ENCODE assay signal across 8 mouse cellular contexts in genomic region chr6:85961101-85962091, GRCm38 (mm10). TPM values are rescaled to one million over a fixed set of nuclear protein-coding genes. Genes with fewer than 3 reads are reported as not detected.
A peak's percentile ranks its signal among the peaks of the same experiment; 100 is the strongest.
DNase-seq lines count a peak whose midpoint lies in the region; ATAC-seq and TF ChIP-seq lines count a peak whose summit lies in the region.

Gene Dusp11, minus strand, starts transcription at chr6:85961667.

- H3K4me1 ChIP-seq in forebrain, embryonic 10.5 days, result peaks cover 16% of the 10 kb centered on the region
- peaks cover 14% of the 10 kb centered on the region for H3K4me1 ChIP-seq in heart, embryonic 15.5 days (replicated peaks)
- H3K4me1 ChIP-seq in liver, embryonic 14.5 days (replicated peaks; ENCODE audit: control insufficient read depth in 2 of 2, insufficient read depth in 2 of 2, low read length in 1 of 2), result peaks cover 4 to 6% of the 10 kb centered on the region in 2 experiments; a peak in 3 of 4 replicates
- H3K4me1 ChIP-seq in neural tube, embryonic 11.5 days (ENCODE audit: control insufficient read depth, insufficient read depth, low read length), result peaks cover 3% of the 10 kb centered on the region; the same call in 1 of the 2 replicates
- H3K4me1 ChIP-seq in stomach, postnatal 0 days (replicated peaks; ENCODE audit: control insufficient read depth, insufficient read depth), result peaks cover 4% of the 10 kb centered on the region; the same call in 1 of the 2 replicates

- peak within 1 kb of the TSS; percentile 92 for H3K4me3 ChIP-seq in forebrain, embryonic 10.5 days
- H3K4me3 ChIP-seq in heart, embryonic 15.5 days, result peak within 1 kb of the TSS; percentile 72
- H3K4me3 ChIP-seq in liver, embryonic 14.5 days (ENCODE audit: insufficient read depth in 1 of 2, low read depth in 2 of 2, low read length in 2 of 2), result peak within 1 kb of the TSS; percentile 64 to 80
- peak within 1 kb of the TSS; percentile 83 for H3K4me3 ChIP-seq in neural tube, embryonic 11.5 days (ENCODE audit: low read depth, low read length)
- peak within 1 kb of the TSS; percentile 85 for H3K4me3 ChIP-seq in stomach, postnatal 0 days (ENCODE audit: low read depth, low read length)

- H3K27me3 ChIP-seq in forebrain, embryonic 10.5 days (ENCODE audit: poor library complexity, severe bottlenecking), result no peaks in the 10 kb centered on the region
- no peaks in the 10 kb centered on the region for H3K27me3 ChIP-seq in heart, embryonic 15.5 days
- no peaks in the 10 kb centered on the region for H3K27me3 ChIP-seq in liver, embryonic 14.5 days (ENCODE audit: control insufficient read depth, insufficient read depth, low read length)
- no peaks in the 10 kb centered on the region for H3K27me3 ChIP-seq in neural tube, embryonic 11.5 days (ENCODE audit: control insufficient read depth, insufficient read depth, low read length)
- no peaks in the 10 kb centered on the region for H3K27me3 ChIP-seq in stomach, postnatal 0 days (ENCODE audit: control insufficient read depth, insufficient read depth, low read length)

- TF ChIP-seq CTCF in liver, embryonic 14.5 days (IDR thresholded peaks at IDR 0.05; ENCODE audit: low read depth), result 0 out of 2 replicates have a peak, but pooled peaks have one; percentile 23
- peak; percentile 1; the same call in 1 of the 2 replicates for TF ChIP-seq CTCF in stomach, postnatal 0 days (IDR thresholded peaks at IDR 0.05; ENCODE audit: low read depth)

- peak; percentile 79 for DNase-seq in c-Kit-negative CD71-positive TER-119-positive erythroid progenitor cells, embryonic 14.5 days (ENCODE audit: low read depth, low spot score)
- peak; percentile 93 for DNase-seq in forebrain, embryonic 10.5 days (ENCODE audit: extremely low spot score, low spot score)
- peak; percentile 91 to 95 for DNase-seq in kidney, postnatal 25 days
- DNase-seq in liver, embryonic 14.5 days (ENCODE audit: low read depth in 3 of 3, low spot score in 3 of 3), result peak; percentile 78 to 85 (median 79)
- peak; percentile 95 for DNase-seq in neural tube, embryonic 11.5 days (ENCODE audit: low spot score)
- peak; percentile 92 for DNase-seq in stomach, postnatal 0 days (ENCODE audit: low spot score)

- WGBS in forebrain, embryonic 10.5 days, result under 1% methylated on average over 70 of the region's 70 CpGs
- WGBS in heart, embryonic 15.5 days, result under 1% methylated on average over 70 of the region's 70 CpGs
- under 1% methylated on average over 70 of the region's 70 CpGs for WGBS in liver, embryonic 14.5 days (ENCODE audit: insufficient replicate concordance)
- under 1% methylated on average over 70 of the region's 70 CpGs for WGBS in neural tube, embryonic 11.5 days
- under 1% methylated on average over 70 of the region's 70 CpGs for WGBS in stomach, postnatal 0 days

- no peak for TF ChIP-seq EP300 in liver, embryonic 14.5 days (IDR thresholded peaks at IDR 0.05; ENCODE audit: low read depth)
- no peak for TF ChIP-seq EP300 in stomach, postnatal 0 days (optimal IDR thresholded peaks at IDR 0.05)

- peak; percentile 80 for ATAC-seq in CD4-positive, CD25-positive, alpha-beta regulatory T cell, adult 4 months
- peak; percentile 95 for ATAC-seq in heart, embryonic 15.5 days (replicated peaks; ENCODE audit: insufficient number of reproducible peaks, insufficient read depth, low FRiP score, low read depth)
- peak; percentile 97 for ATAC-seq in liver, embryonic 14.5 days (ENCODE audit: insufficient read depth)
- ATAC-seq in neural tube, embryonic 11.5 days (ENCODE audit: insufficient read depth, low FRiP score, low TSS enrichment), result peak; percentile 96
- peak; percentile 95 for ATAC-seq in stomach, postnatal 0 days (ENCODE audit: low FRiP score, low TSS enrichment)

- no peaks in the 10 kb centered on the region for H3K9me3 ChIP-seq in forebrain, embryonic 10.5 days
- H3K9me3 ChIP-seq in heart, embryonic 15.5 days (replicated peaks), result no peaks in the 10 kb centered on the region
- H3K9me3 ChIP-seq in liver, embryonic 14.5 days (ENCODE audit: control insufficient read depth, low read length), result no peaks in the 10 kb centered on the region
- H3K9me3 ChIP-seq in neural tube, embryonic 11.5 days (ENCODE audit: control insufficient read depth, low read length), result no peaks in the 10 kb centered on the region
- no peaks in the 10 kb centered on the region for H3K9me3 ChIP-seq in stomach, postnatal 0 days (ENCODE audit: control insufficient read depth, low read length)

- H3K9ac ChIP-seq in heart, embryonic 15.5 days, result peak within 1 kb of the TSS; percentile 91
- peak within 1 kb of the TSS; percentile 78 for H3K9ac ChIP-seq in liver, embryonic 14.5 days (replicated peaks)
- H3K9ac ChIP-seq in neural tube, embryonic 11.5 days (ENCODE audit: low read length), result peak within 1 kb of the TSS; percentile 80
- peak within 1 kb of the TSS; percentile 98 for H3K9ac ChIP-seq in stomach, postnatal 0 days (ENCODE audit: low read length)

- peak within 1 kb of the TSS; percentile 95 for H3K27ac ChIP-seq in forebrain, embryonic 10.5 days
- peak within 1 kb of the TSS; percentile 98 for H3K27ac ChIP-seq in heart, embryonic 15.5 days
- H3K27ac ChIP-seq in liver, embryonic 14.5 days, result peak within 1 kb of the TSS; percentile 100
- peak within 1 kb of the TSS; percentile 91 for H3K27ac ChIP-seq in neural tube, embryonic 11.5 days (ENCODE audit: low read depth, low read length)
- H3K27ac ChIP-seq in stomach, postnatal 0 days (replicated peaks), result peak within 1 kb of the TSS; percentile 99

- peaks cover 29% of the 10 kb centered on the region for H3K36me3 ChIP-seq in forebrain, embryonic 10.5 days (replicated peaks)
- H3K36me3 ChIP-seq in heart, embryonic 15.5 days, result peaks cover 22% of the 10 kb centered on the region
- peaks cover 24% of the 10 kb centered on the region for H3K36me3 ChIP-seq in liver, embryonic 14.5 days (replicated peaks; ENCODE audit: control insufficient read depth, insufficient read depth, low read depth)
- no peaks in the 10 kb centered on the region; the same call in 1 of the 2 replicates for H3K36me3 ChIP-seq in neural tube, embryonic 11.5 days (ENCODE audit: control insufficient read depth, insufficient read depth, low read length)
- peaks cover 4% of the 10 kb centered on the region; the same call in 1 of the 2 replicates for H3K36me3 ChIP-seq in stomach, postnatal 0 days (ENCODE audit: control insufficient read depth, insufficient read depth, low read length)

- H3K4me2 ChIP-seq in heart, embryonic 15.5 days, result peak within 1 kb of the TSS; percentile 67
- H3K4me2 ChIP-seq in liver, embryonic 14.5 days (ENCODE audit: low read depth), result peak within 1 kb of the TSS; percentile 87
- H3K4me2 ChIP-seq in neural tube, embryonic 11.5 days (ENCODE audit: low read depth), result peak within 1 kb of the TSS; percentile 70
- H3K4me2 ChIP-seq in stomach, postnatal 0 days (replicated peaks; ENCODE audit: low read depth), result peak within 1 kb of the TSS; percentile 60

RNA-seq across cellular contexts. Expression of gene Dusp11, which starts in this region (rescaled TPM):
- 100 to 1,000 TPM; 168 to 211 TPM for polyA plus RNA-seq in CD4-positive, CD25-positive, alpha-beta regulatory T cell, adult 4 months (2017; shearing (Covaris generic))
- 34.6 and 34.9 TPM in 2 replicates for polyA plus RNA-seq in forebrain, embryonic 10.5 days (2016; fragmentation: Nextera tagmentation; extraction: Ambion mirVana)
- polyA plus RNA-seq in heart, embryonic 15.5 days (2015; fragmentation: Nextera tagmentation; extraction: Ambion mirVana), result 36.9 and 37.6 TPM in 2 replicates
- polyA plus RNA-seq in liver, embryonic 14.5 days (2012; rRNA removed), result 14.6 and 20.3 TPM in 2 replicates
- polyA plus RNA-seq in liver, embryonic 14.5 days (2014; fragmentation: Nextera tagmentation; extraction: Ambion mirVana), result 27.2 and 30.4 TPM in 2 replicates
- polyA plus RNA-seq in neural tube, embryonic 11.5 days (2014; fragmentation: Nextera tagmentation; extraction: Ambion mirVana), result 45.0 and 46.9 TPM in 2 replicates
- polyA plus RNA-seq in stomach, postnatal 0 days (2015; fragmentation: Nextera tagmentation; extraction: Ambion mirVana), result 43.9 and 44.9 TPM in 2 replicates

Comparison
In these comparisons a context has a peak if more than half of its experiments do, and no peak if none do; other contexts are left out.
1. Peak in every context shown above with its lines: DNase-seq, ATAC-seq, H3K4me3 ChIP-seq and H3K27ac ChIP-seq.